Mouse (Mus musculus) midbrain, embryonic 11.5 days (tissue): ENCODE measurements around the gene Bmpr1b. TPM values are rescaled to one million over a fixed set of nuclear protein-coding genes. Genes with fewer than 3 reads are reported as not detected.
A peak's percentile ranks its signal among the peaks of the same experiment; 100 is the strongest.

Experiments used
- ATAC-seq: fragments of 200-750 bp; cut with Nextera tagmentation; 2 replicates; pipeline ENCODE4 v1.8.0; 2017; ENCODE audit warnings: moderate TSS enrichment, moderate library complexity; ENCODE audit not compliant: low FRiP score
- DNase-seq: peaks from one replicate; pipeline ENCODE4 v3.0.0; 2015; ENCODE audit warnings: low spot score; ENCODE audit errors: missing footprints
- H3K27ac ChIP-seq: fragments of 300-500 bp; sonication (generic); 2 replicates; pipeline ENCODE4 v1.5.1; 2014; ENCODE audit warnings: low read depth, low read length
- H3K27me3 ChIP-seq: fragments of 300-500 bp; sonication (generic); 2 replicates; pipeline ENCODE4 v1.6.1; 2014; ENCODE audit warnings: mild to moderate bottlenecking, low read length, moderate library complexity, mixed read lengths; ENCODE audit not compliant: control insufficient read depth, insufficient read depth
- H3K36me3 ChIP-seq: fragments of 300-500 bp; sonication (generic); 2 replicates; pipeline ENCODE4 v1.6.1; 2014; ENCODE audit warnings: mild to moderate bottlenecking, low read length, moderate library complexity, mixed read lengths; ENCODE audit not compliant: control insufficient read depth, insufficient read depth
- H3K4me1 ChIP-seq: fragments of 300-500 bp; sonication (generic); 2 replicates; pipeline ENCODE4 v1.6.1; 2014; ENCODE audit warnings: low read length; ENCODE audit not compliant: control insufficient read depth, insufficient read depth
- H3K4me2 ChIP-seq: fragments of 300-500 bp; sonication (generic); 2 replicates; pipeline ENCODE4 v1.6.1; 2014; ENCODE audit warnings: mild to moderate bottlenecking, moderate library complexity
- H3K4me3 ChIP-seq: fragments of 300-500 bp; sonication (generic); 2 replicates; pipeline ENCODE4 v1.5.1; 2014; ENCODE audit warnings: low read depth, low read length
- H3K9ac ChIP-seq: fragments of 300-500 bp; sonication (generic); 2 replicates; pipeline ENCODE4 v1.6.1; 2014; ENCODE audit warnings: low read length
- H3K9me3 ChIP-seq: fragments of 300-500 bp; sonication (generic); 2 replicates; pipeline ENCODE4 v1.6.1; 2016; ENCODE audit warnings: low read length; ENCODE audit not compliant: control insufficient read depth
- WGBS: fragments of 180-500 bp; shearing (Covaris S2); extraction: QIAGEN DNeasy Blood & Tissue Kit; methylation state at CpG from one replicate; pipeline ENCODE4 v1.1.7; 2014; 5-methylcytosine and 5-hydroxymethylcytosine counted together
- polyA plus RNA-seq: library from polyadenylated mRNA; unstranded; fragments of >200 nt; fragmentation: Nextera tagmentation; extraction: Ambion mirVana; gene quantifications from 2 replicates; pipeline ENCODE4 v1.2.1, GENCODE M21; 2014

Gene Bmpr1b
- polyA plus RNA-seq, 1 experiment from 2014 or later, result 5.5 TPM

DNA sequence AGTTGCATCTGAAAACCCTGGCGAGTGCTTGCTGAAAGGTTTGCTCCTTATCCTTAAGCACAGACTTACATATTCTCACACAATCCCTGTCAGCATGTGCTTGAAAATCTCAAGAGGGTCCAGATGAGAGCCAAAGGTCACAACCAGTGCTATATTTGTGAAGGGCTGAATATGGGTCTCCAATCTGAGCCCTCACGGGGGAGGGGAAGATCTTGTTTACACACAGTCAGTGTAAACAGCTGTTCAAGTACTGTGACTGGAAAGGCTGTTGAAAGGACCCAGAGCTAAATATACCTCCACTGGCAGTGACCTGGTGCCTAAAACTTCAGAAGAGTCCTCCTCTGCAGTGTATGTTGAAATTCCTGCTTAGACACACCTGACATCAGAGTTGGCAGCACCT, 43.7 kb downstream of the Bmpr1b start:
- H3K9me3 ChIP-seq, result no peaks in the 10 kb centered on the region
- no peaks in the 10 kb centered on the region for H3K36me3 ChIP-seq
- peaks cover 2% of the 10 kb centered on the region; the same call in 1 of the 2 replicates for H3K4me1 ChIP-seq
- no peak overlapping the region for H3K4me2 ChIP-seq
- no peak overlapping the region for H3K4me3 ChIP-seq
- WGBS, result 69% methylated on average over 2 of the region's 2 CpGs
- ATAC-seq (peak; percentile 64; the same call in 1 of the 2 replicates), DNase-seq (no peak)
- no peak overlapping the region for H3K27ac ChIP-seq
- H3K27me3 ChIP-seq, result no peaks in the 10 kb centered on the region
- no peak overlapping the region for H3K9ac ChIP-seq

DNA sequence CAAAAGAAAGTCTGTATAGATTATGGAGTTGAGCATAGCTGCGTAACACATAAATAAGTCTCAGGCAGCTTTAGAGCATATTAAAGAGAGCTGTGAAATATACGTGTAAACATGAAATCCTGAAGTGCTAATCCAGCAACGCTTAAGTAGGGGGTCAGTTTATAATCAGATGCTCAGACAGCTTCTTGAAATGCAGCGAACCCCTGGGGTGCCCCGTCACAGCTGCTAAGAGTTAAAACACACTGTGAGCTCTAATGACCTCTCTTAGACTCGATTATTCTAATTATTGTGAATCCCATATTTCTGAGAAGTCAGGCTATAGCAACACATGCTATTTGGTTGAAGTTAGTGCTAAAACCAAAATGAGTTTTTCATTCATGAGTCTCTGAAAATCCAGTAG, 45.0 kb downstream of the Bmpr1b start:
- peaks cover 2% of the 10 kb centered on the region; the same call in 1 of the 2 replicates for H3K4me1 ChIP-seq
- WGBS, result 48% methylated on average over 6 of the region's 6 CpGs
- no peak for ATAC-seq

DNA sequence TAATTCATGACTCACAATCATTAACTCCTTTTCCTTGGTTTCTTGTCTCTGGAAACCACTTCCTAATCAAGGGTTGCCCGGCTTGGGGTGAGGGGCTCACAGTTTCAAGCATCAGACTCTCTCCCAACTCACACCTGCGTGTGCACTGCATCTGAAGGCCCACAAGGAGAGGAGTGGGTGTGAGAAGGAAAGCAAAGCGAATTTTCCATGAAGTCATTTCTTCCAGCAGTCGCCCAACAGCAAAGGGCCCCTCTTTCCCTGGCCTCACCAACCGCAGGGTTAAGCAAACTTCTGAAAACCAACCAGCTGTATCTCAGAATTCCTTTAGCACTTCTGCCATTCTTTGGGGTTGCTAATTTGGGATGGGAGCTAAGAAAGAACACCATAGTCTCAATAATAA, 46.8 kb downstream of the Bmpr1b start:
- no peak for ATAC-seq
- Histone ChIP-seq H3K27ac (no peak overlapping the region), H3K4me3 (no peak overlapping the region), H3K4me1 (peaks cover 2% of the 10 kb centered on the region; the same call in 1 of the 2 replicates), H3K9ac (no peak overlapping the region), H3K4me2 (no peak overlapping the region), H3K9me3 (no peaks in the 10 kb centered on the region), H3K27me3 (no peaks in the 10 kb centered on the region), H3K36me3 (no peaks in the 10 kb centered on the region)
- WGBS, result 84% methylated on average over 5 of the region's 5 CpGs
- DNase-seq, result no peak

More for the DNA sequence above, 45.0 kb downstream of the Bmpr1b start:
- Histone ChIP-seq H3K9me3 (no peaks in the 10 kb centered on the region), H3K36me3 (no peaks in the 10 kb centered on the region), H3K4me2 (no peak overlapping the region), H3K4me3 (no peak overlapping the region), H3K27me3 (no peaks in the 10 kb centered on the region), H3K9ac (no peak overlapping the region), H3K27ac (no peak overlapping the region)
- DNase-seq, result no peak

DNA sequence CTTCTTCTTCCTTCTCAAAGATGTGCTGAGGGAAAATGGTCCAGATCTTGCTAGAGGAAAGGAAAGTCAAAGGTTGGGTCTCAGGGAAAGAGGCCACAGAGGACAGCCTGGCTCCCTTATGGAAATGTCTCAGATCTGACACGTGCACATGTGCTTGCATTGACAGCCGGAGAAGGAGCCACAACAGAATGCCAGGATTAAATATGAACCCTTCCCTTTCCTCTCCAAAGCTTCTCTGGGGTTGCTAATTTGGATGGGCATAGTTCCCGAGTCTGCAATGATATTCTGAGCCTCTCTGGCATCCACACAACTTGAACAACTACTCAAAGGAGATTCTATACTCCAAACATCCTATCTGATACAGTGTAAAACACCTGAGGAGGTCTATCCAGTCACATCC, 48.4 kb downstream of the Bmpr1b start:
- Histone ChIP-seq H3K9ac (no peak overlapping the region), H3K4me2 (no peak overlapping the region), H3K4me1 (peaks cover 2% of the 10 kb centered on the region; the same call in 1 of the 2 replicates), H3K36me3 (no peaks in the 10 kb centered on the region), H3K4me3 (no peak overlapping the region), H3K27me3 (no peaks in the 10 kb centered on the region), H3K9me3 (no peaks in the 10 kb centered on the region), H3K27ac (no peak overlapping the region)
- WGBS, result 66% methylated on average over 3 of the region's 3 CpGs
- ATAC-seq, result no peak
- no peak for DNase-seq

DNA sequence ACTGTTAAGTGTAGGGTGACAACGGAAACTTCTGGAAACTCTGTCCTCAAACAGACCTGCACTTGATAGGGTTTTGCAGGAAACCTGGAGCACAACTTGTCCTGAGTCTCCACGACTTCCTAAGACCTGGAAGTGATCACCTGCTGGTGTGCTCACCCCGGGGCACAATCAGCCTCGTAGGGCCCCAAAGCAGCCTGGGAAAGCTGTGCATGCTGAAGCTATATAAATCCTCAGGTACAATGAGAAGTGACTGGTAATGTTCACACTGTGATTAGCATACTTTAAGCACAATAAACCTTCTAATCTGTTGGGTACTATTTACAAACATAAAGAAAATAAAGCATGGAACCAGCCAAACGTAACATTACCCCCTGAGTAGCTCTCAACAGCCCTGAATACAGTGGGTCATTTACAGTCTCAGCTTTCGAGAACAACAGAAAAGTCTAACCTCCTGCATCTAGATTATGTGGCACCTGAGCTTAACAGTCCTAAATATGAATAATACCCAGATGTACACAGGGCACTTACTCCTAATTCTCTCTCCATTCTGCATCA, 54.4 kb downstream of the Bmpr1b start:
- Histone ChIP-seq H3K9ac (no peak overlapping the region), H3K4me2 (no peak overlapping the region), H3K4me3 (no peak overlapping the region), H3K4me1 (no peaks in the 10 kb centered on the region), H3K9me3 (no peaks in the 10 kb centered on the region), H3K36me3 (no peaks in the 10 kb centered on the region), H3K27ac (no peak overlapping the region), H3K27me3 (no peaks in the 10 kb centered on the region)
- ATAC-seq, result no peak
- no peak for DNase-seq
- 57% methylated on average over 6 of the region's 6 CpGs for WGBS

DNA sequence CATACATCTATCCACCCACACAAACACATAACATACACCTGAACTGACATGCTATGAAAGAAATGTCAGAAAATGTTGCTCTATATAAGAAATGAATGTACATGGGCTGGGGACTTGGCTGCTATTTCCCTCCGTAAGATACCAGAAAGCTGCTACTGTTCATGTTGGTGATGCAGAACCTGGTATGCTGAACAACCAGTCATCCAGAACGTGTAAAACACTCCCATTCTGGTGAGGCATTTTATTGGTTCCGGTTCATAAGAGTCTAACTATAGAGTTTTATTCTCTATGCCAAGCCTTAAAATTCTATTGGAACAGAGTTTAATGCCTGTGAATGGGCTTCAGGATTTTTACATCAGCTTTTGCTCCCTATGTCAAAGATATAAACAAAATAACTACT, 55.0 kb downstream of the Bmpr1b start:
- DNase-seq (no peak), ATAC-seq (no peak)
- Histone ChIP-seq H3K36me3 (no peaks in the 10 kb centered on the region), H3K9ac (no peak overlapping the region), H3K9me3 (no peaks in the 10 kb centered on the region), H3K4me3 (no peak overlapping the region), H3K4me2 (no peak overlapping the region), H3K27me3 (no peaks in the 10 kb centered on the region), H3K4me1 (no peaks in the 10 kb centered on the region), H3K27ac (no peak overlapping the region)
- 60% methylated on average over 3 of the region's 3 CpGs for WGBS

DNA sequence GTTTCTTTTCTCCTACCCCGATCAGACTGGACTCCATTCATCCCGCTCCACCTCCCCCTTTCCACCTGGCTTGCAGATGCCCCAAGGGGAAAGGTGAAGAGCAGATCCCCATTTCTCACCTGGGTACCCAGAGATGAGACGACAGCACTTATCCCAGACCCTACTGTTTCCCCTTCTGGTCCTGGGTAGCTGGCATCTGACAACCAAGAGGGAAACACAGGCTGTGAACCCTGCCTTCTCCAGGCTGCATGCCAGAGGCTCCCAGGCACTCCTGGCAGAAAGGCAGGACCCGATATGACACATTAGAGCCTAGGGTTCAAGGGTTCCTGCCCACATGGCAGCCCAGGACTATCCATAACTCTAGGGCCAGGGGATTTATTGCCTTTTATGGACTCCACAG, 56.0 kb downstream of the Bmpr1b start:
- Histone ChIP-seq H3K27ac (no peak overlapping the region), H3K4me3 (no peak overlapping the region), H3K4me1 (no peaks in the 10 kb centered on the region), H3K9me3 (no peaks in the 10 kb centered on the region), H3K4me2 (no peak overlapping the region), H3K9ac (no peak overlapping the region), H3K36me3 (no peaks in the 10 kb centered on the region), H3K27me3 (no peaks in the 10 kb centered on the region)
- ATAC-seq, result no peak
- 88% methylated on average over 4 of the region's 4 CpGs for WGBS
- DNase-seq, result no peak

DNA sequence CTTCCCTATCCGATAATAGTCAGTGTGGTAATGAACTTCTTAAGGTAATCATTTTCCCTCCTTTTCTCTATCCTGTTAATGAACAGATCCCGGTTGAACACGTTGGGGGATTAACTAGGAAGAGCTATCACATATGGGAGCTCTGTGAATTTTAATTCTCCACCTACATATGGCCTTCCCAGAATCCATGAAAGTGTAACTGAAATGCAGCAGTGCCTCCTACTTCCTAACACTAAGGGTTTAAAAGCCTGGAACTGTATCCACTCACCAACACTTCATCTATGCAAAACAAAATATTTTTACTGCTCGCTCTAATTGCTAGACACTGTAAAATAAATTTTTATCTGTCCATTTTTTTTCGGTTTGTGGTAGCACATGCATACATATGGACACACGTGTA, 63.0 kb downstream of the Bmpr1b start:
- Histone ChIP-seq H3K27me3 (no peaks in the 10 kb centered on the region), H3K4me1 (peaks cover 2% of the 10 kb centered on the region; the same call in 1 of the 2 replicates), H3K4me2 (no peak overlapping the region), H3K27ac (no peak overlapping the region), H3K9ac (no peak overlapping the region), H3K4me3 (no peak overlapping the region), H3K9me3 (no peaks in the 10 kb centered on the region), H3K36me3 (no peaks in the 10 kb centered on the region)
- WGBS, result 82% methylated on average over 6 of the region's 6 CpGs
- DNase-seq (no peak), ATAC-seq (no peak)

DNA sequence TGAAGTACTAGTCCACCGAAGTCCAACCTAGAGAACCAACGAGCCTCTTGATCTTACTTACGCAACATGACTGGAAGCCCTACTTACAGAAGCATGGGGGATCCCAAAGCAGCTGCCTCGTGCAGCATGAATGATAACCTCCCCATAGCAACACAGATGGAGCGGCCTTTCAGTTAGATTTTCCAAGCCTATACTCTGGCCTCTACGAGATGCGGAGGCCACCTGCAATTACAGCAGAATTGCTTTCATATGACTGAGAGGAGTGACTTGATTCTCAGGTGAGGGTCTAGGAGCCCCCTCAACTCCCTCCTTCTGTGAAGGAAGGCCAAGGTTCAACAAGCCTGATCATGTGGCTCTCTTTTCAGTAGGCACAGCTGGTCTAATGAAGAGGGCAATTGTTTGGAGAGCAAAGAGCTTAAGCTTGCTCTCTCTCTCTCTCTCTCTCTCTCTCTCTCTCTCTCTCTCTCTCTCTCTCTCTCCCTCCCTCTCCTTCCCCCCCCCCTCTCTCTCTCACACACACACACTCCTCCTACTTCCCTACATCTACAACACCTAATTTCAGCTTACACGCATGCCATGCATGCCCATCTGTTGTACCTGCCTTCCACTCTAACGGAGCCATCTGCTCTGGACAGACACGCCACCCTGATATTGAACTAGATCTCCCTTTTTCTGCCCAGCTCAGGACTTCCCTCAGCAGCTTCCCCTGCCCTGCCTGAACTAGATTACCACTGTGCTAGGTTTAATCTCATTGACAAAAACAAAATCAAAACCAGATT, 65.0 kb downstream of the Bmpr1b start:
- DNase-seq (no peak), ATAC-seq (peak; percentile 67)
- Histone ChIP-seq H3K4me3 (no peak overlapping the region), H3K9ac (no peak overlapping the region), H3K27me3 (no peaks in the 10 kb centered on the region), H3K4me1 (peaks cover 2% of the 10 kb centered on the region; the same call in 1 of the 2 replicates), H3K36me3 (no peaks in the 10 kb centered on the region), H3K9me3 (no peaks in the 10 kb centered on the region), H3K4me2 (no peak overlapping the region), H3K27ac (no peak overlapping the region)
- WGBS, result 82% methylated on average over 10 of the region's 10 CpGs
